Mouse (Mus musculus) liver, embryonic 13.5 days (tissue): ENCODE results near the gene Pmm2. TPM values are rescaled to one million over a fixed set of nuclear protein-coding genes. Genes with fewer than 3 reads are reported as not detected.

Experiments used
- ATAC-seq: fragments of 200-750 bp; cut with Nextera tagmentation; 2 replicates; pipeline ENCODE4 v1.8.0; 2017; ENCODE audit warnings: low read depth, mild to moderate bottlenecking, moderate number of reproducible peaks, moderate library complexity
- DNase-seq: peaks from one replicate; pipeline ENCODE4 v3.0.0; 2022
- H3K27ac ChIP-seq: fragments of 300-500 bp; sonication (generic); 2 replicates; pipeline ENCODE4 v1.5.1; 2015; ENCODE audit warnings: moderate library complexity, mild to moderate bottlenecking, inconsistent platforms
- H3K27me3 ChIP-seq: fragments of 300-500 bp; sonication (generic); 2 replicates; pipeline ENCODE4 v1.6.1; 2015; ENCODE audit warnings: mild to moderate bottlenecking, inconsistent platforms
- H3K36me3 ChIP-seq: fragments of 300-500 bp; sonication (generic); 2 replicates; pipeline ENCODE4 v1.6.1; 2015; ENCODE audit warnings: mild to moderate bottlenecking, inconsistent platforms
- H3K4me1 ChIP-seq: fragments of 300-500 bp; sonication (generic); replicated peaks from 2 replicates; pipeline ENCODE4 v1.6.1; 2015; ENCODE audit warnings: inconsistent platforms
- H3K4me2 ChIP-seq: fragments of 300-500 bp; sonication (generic); 2 replicates; pipeline ENCODE4 v1.6.1; 2015; ENCODE audit warnings: inconsistent platforms, mild to moderate bottlenecking, moderate library complexity
- H3K4me3 ChIP-seq: fragments of 300-500 bp; sonication (generic); replicated peaks from 2 replicates; pipeline ENCODE4 v1.5.1; 2015; ENCODE audit warnings: mild to moderate bottlenecking, inconsistent platforms
- H3K9ac ChIP-seq: fragments of 300-500 bp; sonication (generic); 2 replicates; pipeline ENCODE4 v1.6.1; 2015; ENCODE audit warnings: mild to moderate bottlenecking, inconsistent platforms
- H3K9me3 ChIP-seq: fragments of 300-500 bp; sonication (generic); replicated peaks from 2 replicates; pipeline ENCODE4 v1.6.1; 2016; ENCODE audit warnings: inconsistent platforms
- WGBS: fragments of 180-500 bp; shearing (Covaris S2); methylation state at CpG from one replicate; pipeline ENCODE4 v1.1.7; 2015; ENCODE audit not compliant: insufficient replicate concordance; 5-methylcytosine and 5-hydroxymethylcytosine counted together
- polyA plus RNA-seq: library from polyadenylated mRNA; unstranded; fragments of >200 nt; fragmentation: Nextera tagmentation; extraction: Ambion mirVana; gene quantifications from 2 replicates; pipeline ENCODE4 v1.2.1, GENCODE M21; 2015

Pmm2 gene
- polyA plus RNA-seq, 1 experiment from 2014 or later, result 37.0 TPM

DNA sequence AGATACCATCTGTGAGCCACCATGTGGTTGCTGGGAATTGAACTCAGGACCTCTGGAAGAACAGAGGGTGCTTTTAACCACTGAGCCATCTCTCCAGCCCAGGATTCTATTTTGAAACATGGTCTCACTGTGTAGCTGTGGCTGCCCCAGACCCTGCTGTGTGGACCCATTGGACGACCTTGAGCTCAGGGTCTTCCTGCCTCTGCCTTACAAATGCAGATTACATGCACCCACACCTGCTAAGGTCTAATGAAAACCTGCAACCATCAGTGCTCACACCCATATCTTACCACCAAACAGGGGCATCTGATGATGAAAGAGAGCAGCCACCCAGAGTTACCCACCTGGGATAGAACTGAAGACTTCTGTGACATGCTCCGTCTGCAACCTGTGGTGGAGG is 18.8 kb downstream of the Pmm2 start:
- no peak for ATAC-seq
- H3K27me3 ChIP-seq, result no peaks in the 10 kb centered on the region
- H3K36me3 ChIP-seq, result peaks cover 95% of the 10 kb centered on the region
- H3K4me3 ChIP-seq, result no peak overlapping the region
- no peak for DNase-seq
- no peak overlapping the region for H3K27ac ChIP-seq
- peaks cover 42% of the 10 kb centered on the region for H3K4me1 ChIP-seq
- H3K9me3 ChIP-seq, result no peaks in the 10 kb centered on the region
- H3K9ac ChIP-seq, result no peak overlapping the region
- H3K4me2 ChIP-seq, result no peak overlapping the region
- WGBS, result 58% methylated on average over 2 of the region's 2 CpGs

DNA sequence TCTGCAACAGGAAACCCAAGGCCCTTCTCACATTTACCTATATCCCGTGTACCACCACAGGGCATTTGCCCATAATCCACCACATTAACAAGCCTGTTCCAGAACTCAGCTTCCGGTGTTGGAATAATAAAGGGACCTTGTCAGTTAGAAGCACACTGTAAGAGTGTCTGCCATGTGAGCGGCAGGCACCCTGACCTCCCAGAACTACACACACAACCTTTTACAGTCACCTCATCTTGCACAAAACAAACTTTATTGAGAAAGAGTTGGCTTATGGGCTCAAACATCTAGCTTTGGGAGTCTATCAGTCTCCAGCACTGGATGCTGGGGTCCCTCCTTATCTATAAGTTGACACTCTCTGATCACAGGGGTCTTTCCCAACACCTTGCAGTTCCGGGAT is 20.9 kb downstream of the Pmm2 start:
- no peaks in the 10 kb centered on the region for H3K9me3 ChIP-seq
- no peaks in the 10 kb centered on the region for H3K27me3 ChIP-seq
- peaks cover 44% of the 10 kb centered on the region for H3K4me1 ChIP-seq
- DNase-seq, result no peak
- H3K4me3 ChIP-seq, result no peak overlapping the region
- 74% methylated on average over 4 of the region's 4 CpGs for WGBS
- H3K36me3 ChIP-seq, result peaks cover 95% of the 10 kb centered on the region
- H3K27ac ChIP-seq, result no peak overlapping the region
- H3K4me2 ChIP-seq, result no peak overlapping the region
- ATAC-seq, result no peak
- H3K9ac ChIP-seq, result no peak overlapping the region

DNA sequence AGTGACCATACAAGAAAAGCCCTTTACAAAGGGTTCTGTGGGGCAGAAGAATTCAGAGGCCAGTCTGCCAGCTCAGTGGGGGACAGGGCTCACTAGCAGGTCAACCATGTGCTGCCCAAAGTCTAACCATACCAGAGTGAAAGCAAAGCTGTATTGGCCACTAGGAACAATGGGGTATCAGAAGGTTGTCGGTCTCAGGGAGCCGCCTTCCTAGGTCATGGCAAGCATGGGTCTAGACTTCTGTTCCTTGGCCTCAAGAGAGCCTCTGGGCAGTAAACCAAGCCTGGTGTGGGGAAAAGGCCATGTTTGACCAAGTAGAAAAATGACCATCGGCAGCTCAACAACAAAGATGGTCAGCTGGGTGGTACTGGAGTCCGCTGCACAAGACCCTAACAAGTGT is 21.3 kb downstream of the Pmm2 start:
- Histone ChIP-seq H3K27me3 (no peaks in the 10 kb centered on the region), H3K4me1 (peaks cover 44% of the 10 kb centered on the region), H3K9me3 (no peaks in the 10 kb centered on the region), H3K4me3 (no peak overlapping the region), H3K9ac (no peak overlapping the region), H3K36me3 (peaks cover 95% of the 10 kb centered on the region), H3K4me2 (no peak overlapping the region), H3K27ac (no peak overlapping the region)
- 90% methylated on average over 4 of the region's 4 CpGs for WGBS
- ATAC-seq (no peak), DNase-seq (no peak)

DNA sequence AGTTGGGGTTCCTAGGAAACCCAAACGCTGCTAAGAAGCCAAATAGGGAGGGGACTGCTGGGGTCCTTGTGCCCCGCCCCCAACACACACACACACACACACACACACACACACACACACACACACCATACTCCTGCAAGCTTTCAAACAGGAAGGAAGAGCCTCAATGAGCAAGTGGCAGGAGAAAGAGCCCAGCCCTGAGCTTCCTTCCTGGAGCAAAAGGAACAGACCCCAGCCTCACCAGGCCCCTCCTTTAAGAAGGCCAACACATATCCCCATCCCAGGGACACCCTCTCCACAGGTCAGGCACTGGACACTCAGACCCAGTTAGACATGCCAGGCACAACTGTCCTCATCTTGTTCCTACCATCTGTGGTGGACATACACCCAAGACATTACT is 25.5 kb downstream of the Pmm2 start:
- Histone ChIP-seq H3K4me3 (no peak overlapping the region), H3K4me2 (no peak overlapping the region), H3K9ac (no peak overlapping the region), H3K27ac (0 out of 2 replicates have a peak overlapping the region, but pooled peaks have one; percentile 13), H3K36me3 (peaks cover 95% of the 10 kb centered on the region), H3K4me1 (peaks cover 62% of the 10 kb centered on the region), H3K27me3 (no peaks in the 10 kb centered on the region), H3K9me3 (no peaks in the 10 kb centered on the region)
- DNase-seq, result no peak
- ATAC-seq, result no peak
- WGBS, result 20% methylated on average over 1 of the region's 2 CpGs

DNA sequence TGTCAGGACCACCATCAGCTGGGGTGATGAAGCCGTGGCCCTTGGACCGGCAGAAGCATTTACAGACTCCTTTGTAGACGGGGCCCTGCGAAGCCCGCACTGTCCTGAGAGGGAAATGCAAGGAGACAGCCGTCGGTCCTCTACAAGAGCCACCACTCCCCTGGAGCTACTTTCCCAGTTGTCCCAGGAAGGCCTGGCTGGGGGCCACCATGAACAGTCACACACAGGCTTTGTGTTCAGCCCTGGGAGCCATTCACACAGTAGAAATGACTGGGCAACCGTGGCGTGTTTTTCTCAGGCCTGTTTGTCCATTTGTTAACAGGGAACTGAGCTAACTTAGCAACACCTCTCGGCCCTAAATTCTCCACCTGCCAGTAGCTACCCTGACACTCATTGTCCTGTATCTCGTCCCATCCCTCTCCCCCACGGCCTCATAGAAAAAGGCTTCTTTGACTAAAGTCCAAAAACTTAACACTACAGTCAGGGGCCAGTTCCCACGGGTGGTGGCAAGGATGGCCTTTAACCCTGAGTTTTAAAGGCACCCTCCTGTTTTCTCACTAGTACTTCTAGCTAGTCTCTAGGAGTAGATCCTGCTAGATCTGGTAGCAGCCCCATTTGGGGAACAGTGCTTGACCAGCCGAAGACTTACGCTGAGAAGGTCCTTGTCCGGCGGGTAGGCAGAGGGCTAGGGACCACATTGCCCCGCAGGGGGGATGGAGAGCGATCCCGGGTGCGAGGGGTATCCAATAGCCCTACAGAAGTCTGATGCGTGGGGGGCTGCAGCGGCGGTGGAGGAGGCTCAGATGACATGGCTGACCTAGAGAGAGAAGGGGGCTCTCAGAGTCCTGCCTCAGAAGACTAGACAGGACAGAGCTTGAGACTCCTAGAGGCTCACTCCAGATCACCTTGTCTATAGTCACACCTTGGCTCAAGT is 26.4 kb downstream of the Pmm2 start:
- ATAC-seq (no peak), DNase-seq (no peak)
- H3K4me3 ChIP-seq, result no peak overlapping the region
- H3K27me3 ChIP-seq, result no peaks in the 10 kb centered on the region
- 85% methylated on average over 24 of the region's 24 CpGs for WGBS
- no peaks in the 10 kb centered on the region for H3K9me3 ChIP-seq
- peaks cover 70% of the 10 kb centered on the region for H3K4me1 ChIP-seq
- no peak overlapping the region for H3K4me2 ChIP-seq
- H3K27ac ChIP-seq, result peak overlapping the region; percentile 13
- H3K9ac ChIP-seq, result no peak overlapping the region
- H3K36me3 ChIP-seq, result peaks cover 94% of the 10 kb centered on the region

DNA sequence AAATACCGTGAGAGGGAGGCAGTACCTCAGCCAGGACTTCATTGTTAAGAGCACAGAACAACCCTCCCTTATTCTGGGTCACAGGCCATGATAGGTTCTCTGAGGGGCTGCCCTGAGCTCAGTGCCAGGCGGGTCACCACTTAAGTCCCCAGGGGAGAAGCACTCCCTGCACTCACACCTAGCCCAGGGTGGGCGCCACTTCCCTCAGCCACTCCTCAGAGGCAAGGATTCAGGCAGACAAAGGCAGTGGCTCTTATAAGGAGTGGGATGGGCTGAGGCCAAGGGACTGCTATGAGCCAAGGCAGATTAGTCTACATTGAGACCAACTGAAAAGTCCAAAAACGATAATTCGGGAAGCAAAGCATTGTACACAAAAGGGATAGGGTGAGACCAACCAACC is 27.9 kb downstream of the Pmm2 start:
- Histone ChIP-seq H3K27ac (no peak overlapping the region; the same call in 1 of the 2 replicates), H3K27me3 (no peaks in the 10 kb centered on the region), H3K9me3 (no peaks in the 10 kb centered on the region), H3K4me3 (no peak overlapping the region), H3K4me2 (no peak overlapping the region), H3K4me1 (peaks cover 79% of the 10 kb centered on the region), H3K36me3 (peaks cover 84% of the 10 kb centered on the region), H3K9ac (no peak overlapping the region)
- DNase-seq (no peak), ATAC-seq (no peak)
- WGBS, result 82% methylated on average over 5 of the region's 5 CpGs

DNA sequence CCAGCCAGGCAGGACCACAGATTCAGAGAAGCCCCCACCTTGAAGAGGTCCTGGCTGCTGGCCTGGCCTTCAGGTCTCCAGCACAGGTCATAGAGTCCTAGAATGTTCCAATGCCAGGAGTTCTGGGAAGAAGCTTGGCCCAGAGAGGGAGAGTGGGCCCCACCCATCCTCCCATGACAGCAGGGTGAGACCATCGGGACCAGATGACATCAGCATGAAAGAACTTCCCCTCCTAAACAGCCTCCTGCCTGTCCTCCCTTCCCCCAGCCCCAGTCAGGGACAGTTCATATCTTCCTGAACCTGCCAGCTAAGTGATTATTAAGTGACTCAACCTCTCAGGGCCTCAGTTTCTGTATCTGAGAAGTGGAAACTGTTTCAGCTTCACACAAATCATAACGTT is 29.0 kb downstream of the Pmm2 start:
- H3K4me1 ChIP-seq, result peaks cover 80% of the 10 kb centered on the region
- peak overlapping the region; percentile 51; the same call in 1 of the 2 replicates for H3K27ac ChIP-seq
- no peak for DNase-seq

DNA sequence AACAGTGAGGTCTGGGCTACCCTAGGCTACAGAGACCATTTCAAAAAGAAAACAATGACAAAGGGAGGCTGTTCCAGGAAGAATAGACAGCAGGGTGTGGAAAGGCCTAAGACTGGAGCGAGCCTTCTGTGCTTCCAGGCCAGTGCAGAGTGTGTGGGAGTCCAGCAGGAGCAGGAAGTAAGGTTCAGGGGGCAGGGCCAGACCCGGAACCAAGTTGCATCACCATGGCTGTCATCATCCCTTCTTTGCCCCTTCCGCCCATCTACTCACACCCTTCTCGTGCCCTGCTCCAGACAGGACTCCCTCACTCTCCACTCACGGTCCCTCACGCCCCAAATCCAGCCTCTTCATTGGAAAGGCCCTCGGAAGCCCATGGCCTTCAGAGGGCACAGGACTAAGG is 29.8 kb downstream of the Pmm2 start:
- no peak for ATAC-seq
- Histone ChIP-seq H3K4me2 (peak overlapping the region; percentile 29), H3K9ac (peak overlapping the region; percentile 52; the same call in 1 of the 2 replicates), H3K4me3 (no peak overlapping the region), H3K27ac (peak overlapping the region; percentile 47), H3K9me3 (no peaks in the 10 kb centered on the region), H3K36me3 (peaks cover 67% of the 10 kb centered on the region), H3K4me1 (peaks cover 80% of the 10 kb centered on the region), H3K27me3 (no peaks in the 10 kb centered on the region)
- 52% methylated on average over 7 of the region's 7 CpGs for WGBS
- no peak for DNase-seq

More for the DNA sequence above, 29.0 kb downstream of the Pmm2 start:
- no peak for ATAC-seq
- H3K9me3 ChIP-seq, result no peaks in the 10 kb centered on the region
- no peak overlapping the region for H3K4me3 ChIP-seq
- 17% methylated on average over 2 of the region's 2 CpGs for WGBS
- peak overlapping the region; percentile 52; the same call in 1 of the 2 replicates for H3K9ac ChIP-seq
- peaks cover 75% of the 10 kb centered on the region for H3K36me3 ChIP-seq
- no peak overlapping the region for H3K4me2 ChIP-seq
- no peaks in the 10 kb centered on the region for H3K27me3 ChIP-seq

DNA sequence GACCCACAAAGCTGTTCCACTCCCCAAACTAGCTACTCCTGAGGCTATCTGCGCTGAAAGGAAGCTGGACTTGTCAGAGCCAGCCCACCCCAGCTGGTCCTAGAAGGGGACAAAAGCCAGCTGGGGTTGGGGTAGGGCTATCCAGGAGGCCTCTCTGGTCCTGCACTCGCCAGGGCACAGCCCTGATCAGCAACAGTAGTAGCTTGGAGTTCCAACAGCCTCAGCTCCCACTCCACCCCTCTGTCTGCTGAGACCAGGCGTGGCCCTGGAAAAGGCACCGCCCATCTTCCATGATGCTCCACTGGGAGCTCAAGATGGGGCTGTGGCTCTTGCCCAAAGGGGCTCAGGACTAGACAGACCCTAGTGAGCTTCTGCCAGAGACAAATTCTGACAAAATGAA is 30.3 kb downstream of the Pmm2 start:
- DNase-seq (no peak), ATAC-seq (no peak)
- Histone ChIP-seq H3K36me3 (peaks cover 62% of the 10 kb centered on the region), H3K27me3 (no peaks in the 10 kb centered on the region), H3K4me1 (peaks cover 82% of the 10 kb centered on the region), H3K9ac (peak overlapping the region; percentile 52), H3K4me2 (peak overlapping the region; percentile 29), H3K9me3 (no peaks in the 10 kb centered on the region), H3K27ac (peak overlapping the region; percentile 47), H3K4me3 (no peak overlapping the region; the same call in 1 of the 2 replicates)
- WGBS, result 62% methylated on average over 4 of the region's 4 CpGs

DNA sequence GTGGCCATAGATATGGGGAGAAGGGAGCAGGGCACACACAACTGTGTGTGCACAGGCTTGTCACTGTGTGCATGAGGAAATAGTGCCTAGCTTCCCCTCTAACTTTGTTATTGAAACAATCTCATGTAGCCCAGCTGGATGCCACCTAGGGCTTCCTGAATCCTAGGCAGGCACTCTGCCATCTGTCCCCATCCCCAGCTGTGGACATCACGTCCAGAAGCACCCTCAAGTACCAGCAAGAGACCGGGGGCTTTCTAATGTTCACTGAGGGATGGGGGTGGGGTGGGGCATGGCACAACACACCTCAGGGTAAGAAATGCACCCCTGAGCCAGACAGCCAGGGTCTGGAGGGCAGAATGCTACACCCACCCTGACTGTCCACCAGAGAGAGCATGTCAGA is 30.9 kb downstream of the Pmm2 start:
- no peaks in the 10 kb centered on the region for H3K27me3 ChIP-seq
- DNase-seq (no peak), ATAC-seq (no peak)
- H3K27ac ChIP-seq, result peak overlapping the region; percentile 6; the same call in 1 of the 2 replicates
- peak overlapping the region; percentile 94; the same call in 1 of the 2 replicates for H3K4me2 ChIP-seq
- no peak overlapping the region; the same call in 1 of the 2 replicates for H3K4me3 ChIP-seq
- no peaks in the 10 kb centered on the region for H3K9me3 ChIP-seq
- WGBS, result 81% methylated on average over 2 of the region's 2 CpGs
- H3K9ac ChIP-seq, result 0 out of 2 replicates have a peak overlapping the region, but pooled peaks have one; percentile 52
- H3K36me3 ChIP-seq, result peaks cover 56% of the 10 kb centered on the region
- peaks cover 84% of the 10 kb centered on the region for H3K4me1 ChIP-seq

DNA sequence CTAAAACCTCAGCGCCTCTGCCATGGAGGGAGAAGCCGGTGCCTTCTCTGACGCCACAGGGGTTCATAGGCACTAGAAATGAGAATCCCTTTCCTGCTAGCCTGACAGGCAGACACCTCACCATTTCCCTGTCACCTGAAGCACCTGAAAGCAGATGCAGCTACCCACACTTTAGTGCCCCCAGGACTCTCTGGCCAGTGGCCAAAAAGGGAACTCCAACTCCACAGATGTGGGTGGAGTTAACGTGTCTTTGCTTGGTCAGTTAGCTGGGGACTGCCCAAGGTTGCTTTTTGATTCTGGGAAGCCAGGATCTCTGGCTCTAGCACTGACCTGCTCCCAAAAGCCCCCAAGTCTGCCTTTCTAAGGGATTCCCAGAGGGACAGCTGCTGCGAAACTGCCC is 32.0 kb downstream of the Pmm2 start:
- H3K9ac ChIP-seq, result peak overlapping the region; percentile 92
- peak overlapping the region; percentile 94 for H3K4me2 ChIP-seq
- H3K4me1 ChIP-seq, result peaks cover 86% of the 10 kb centered on the region
- no peaks in the 10 kb centered on the region for H3K27me3 ChIP-seq
- 66% methylated on average over 5 of the region's 5 CpGs for WGBS
- 0 out of 2 replicates have a peak overlapping the region, but pooled peaks have one; percentile 32 for H3K27ac ChIP-seq
- peak overlapping the region; percentile 87 for H3K4me3 ChIP-seq
- ATAC-seq, result no peak
- no peak for DNase-seq
- no peaks in the 10 kb centered on the region for H3K9me3 ChIP-seq
- peaks cover 45% of the 10 kb centered on the region for H3K36me3 ChIP-seq
